Mouse (Mus musculus): ENCODE results near the gene Hbp1.

Hbp1 gene

DNA sequence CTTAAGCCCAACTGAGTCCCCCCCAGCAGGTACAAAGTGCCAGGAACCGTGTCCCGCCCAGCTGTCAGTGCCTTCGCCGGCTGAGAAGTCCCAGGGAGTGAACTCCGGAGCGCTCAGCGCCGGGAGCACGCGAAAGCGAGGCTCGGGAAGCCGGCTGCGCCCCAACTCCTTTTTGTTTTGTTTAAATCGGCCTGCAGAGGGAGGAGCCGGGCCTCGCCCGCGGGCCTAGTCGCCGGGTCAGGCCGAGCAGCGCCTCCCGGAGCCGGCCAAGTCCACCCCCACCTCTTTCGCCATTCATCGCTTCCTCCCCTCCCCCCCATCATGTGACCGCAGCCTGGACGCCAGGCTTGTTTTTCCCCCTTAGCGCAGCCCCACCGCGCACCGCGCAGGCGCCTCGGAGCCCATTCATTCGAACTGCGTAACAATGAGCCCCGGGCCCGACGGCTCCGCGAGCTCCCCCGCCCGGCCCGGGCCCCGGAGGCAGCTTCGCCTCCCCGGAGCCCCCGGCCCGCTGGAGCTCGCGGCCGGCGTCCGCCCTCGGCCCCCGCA lies 1.1 kb downstream of the Hbp1 start:
- peak; percentile 90 for DNase-seq

- no peak for DNase-seq
Measured at GRCm38 (mm10) chr12:31948101-31949000, 2.0 kb downstream of the Hbp1 start.

- DNase-seq = no peak
Measured at GRCm38 (mm10) chr12:31947476-31947875, 2.9 kb downstream of the Hbp1 start.

DNA sequence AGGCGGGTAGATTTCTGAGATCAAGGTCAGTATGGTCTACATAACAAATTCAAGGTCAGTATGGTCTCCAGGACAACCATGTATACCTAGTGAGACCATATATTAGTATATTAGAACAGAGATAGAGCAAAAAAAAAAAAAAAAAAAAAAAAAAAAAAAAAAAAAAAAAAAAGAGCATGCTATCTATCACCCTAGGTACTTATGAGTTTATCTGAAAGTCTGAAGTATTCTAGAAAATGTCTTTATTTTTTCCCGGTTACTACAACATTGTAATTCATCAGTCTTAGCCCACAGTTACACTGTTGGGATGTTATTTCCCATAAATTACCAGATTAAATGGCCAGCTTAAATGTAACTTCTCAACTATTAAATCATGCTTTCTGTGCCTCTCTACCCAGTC lies 5.9 kb downstream of the Hbp1 start:
- no peak for DNase-seq

DNA sequence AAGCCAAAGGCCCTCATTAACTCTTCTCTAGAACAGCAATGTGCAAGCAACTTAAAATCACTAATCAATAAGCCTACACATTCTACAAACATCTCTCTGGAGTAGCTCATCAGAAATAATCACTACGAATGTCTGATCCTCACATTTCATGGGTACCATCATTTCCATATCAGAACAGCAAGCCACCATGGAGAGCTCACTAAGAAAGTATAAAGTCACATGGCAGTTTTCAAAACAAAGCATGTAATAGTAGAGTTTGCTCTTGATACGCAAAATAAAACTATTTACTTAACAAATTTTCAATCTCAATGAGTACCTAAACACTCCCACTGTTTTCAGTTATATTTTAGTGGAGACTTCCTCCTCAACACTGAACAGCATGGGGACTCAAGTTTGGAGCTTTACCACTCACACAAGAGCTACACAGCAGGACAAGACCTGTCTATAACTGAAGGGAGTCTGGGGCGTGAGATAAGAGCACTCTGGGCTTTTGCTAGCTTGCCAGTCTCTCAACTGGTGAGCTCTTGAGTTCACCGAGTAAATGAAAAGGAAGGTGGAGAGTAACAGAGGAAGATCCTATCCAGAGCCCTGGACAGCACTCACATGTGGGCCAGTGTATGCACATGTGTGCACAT lies 7.2 kb downstream of the Hbp1 start:
- DNase-seq = no peak

DNA sequence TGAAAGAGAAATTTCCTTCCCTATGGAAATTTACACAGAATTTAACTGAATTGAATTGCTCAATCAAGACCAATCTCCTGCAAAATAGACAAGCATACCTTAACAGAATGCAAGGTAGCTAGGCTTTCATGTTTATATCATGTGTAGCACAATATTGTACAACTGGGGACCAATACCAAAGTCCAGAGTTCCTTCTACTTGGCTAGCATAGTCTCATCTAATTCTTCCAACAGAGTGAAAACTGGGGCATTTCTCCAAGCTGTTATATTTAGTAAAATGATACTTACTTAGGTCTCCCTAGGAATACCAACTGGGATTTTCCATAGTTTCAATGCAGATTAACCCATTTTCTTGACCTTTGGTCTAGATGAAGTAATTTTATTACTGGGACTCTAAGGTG lies 11.3 kb downstream of the Hbp1 start:
- no peak for DNase-seq

DNA sequence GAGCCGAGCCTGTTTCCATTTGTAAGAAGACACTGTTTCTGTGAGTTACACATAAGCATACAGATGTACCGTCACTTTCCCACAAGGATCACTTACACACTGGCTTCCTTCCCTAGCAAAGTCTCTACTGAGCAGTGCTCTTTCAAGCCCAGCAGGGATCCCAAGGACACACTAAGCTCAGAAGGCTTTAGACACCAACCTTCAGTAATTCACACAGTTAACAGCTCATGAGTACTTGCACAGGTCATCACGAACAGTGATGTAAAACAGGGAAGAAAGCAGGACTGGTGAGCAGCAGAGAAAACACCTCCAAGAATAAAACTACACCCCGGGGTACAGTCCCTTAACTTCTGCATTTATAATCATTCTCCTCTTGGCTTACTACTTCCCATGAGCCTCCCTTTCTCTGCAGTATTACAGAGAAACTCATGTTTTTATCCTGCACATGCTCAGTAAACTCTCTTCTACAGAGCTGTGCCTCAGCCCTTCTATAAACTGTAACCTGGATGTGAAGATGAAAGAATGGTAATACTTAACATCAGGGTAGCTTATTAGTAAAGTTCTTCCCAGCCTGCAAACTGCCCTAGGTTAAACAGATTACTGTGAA lies 11.8 kb downstream of the Hbp1 start:
- no peak for DNase-seq

DNA sequence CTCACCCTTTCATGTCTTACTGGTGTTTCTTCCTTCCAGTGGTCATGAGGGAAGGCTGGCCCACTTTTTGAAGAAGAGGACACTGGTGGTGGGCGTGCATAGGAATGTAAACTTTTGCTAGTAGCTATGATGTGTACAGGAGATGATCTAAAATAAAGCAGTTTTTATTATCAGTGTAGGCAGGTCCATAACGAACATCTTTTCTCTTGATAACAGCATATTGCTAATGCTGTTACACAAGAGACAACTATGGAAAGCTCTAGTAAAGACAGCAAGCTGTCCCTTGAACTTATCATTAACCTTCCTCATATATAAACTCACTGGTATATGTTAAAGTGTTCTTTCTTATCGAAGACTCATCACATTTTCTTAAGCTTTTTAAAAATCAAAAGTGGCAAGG lies 12.7 kb downstream of the Hbp1 start:
- no peak for DNase-seq

- DNase-seq = no peak
Measured at GRCm38 (mm10) chr12:31936657-31937300, 13.6 kb downstream of the Hbp1 start.

- no peak for DNase-seq
Measured at GRCm38 (mm10) chr12:31931818-31932217, 18.5 kb downstream of the Hbp1 start.

DNA sequence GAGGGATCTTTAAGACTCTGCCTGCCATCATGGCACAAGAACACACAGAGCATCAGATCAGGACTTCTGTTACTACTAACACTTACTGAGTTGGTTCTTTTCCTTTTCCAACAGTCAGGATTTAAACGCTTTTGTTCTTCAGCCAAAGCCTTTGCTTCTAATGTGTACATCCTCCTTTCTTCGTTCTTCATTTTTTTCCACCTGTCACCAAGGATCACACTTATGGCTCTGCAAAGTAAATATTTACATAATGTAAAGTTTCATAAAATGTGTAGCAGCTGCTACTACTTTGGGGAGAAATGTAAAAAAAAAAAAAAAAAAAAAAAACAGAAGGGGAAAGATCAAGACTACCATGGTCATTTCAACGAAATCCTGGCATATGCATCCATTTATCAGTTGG lies 21.8 kb downstream of the Hbp1 start:
- DNase-seq = no peak

DNA sequence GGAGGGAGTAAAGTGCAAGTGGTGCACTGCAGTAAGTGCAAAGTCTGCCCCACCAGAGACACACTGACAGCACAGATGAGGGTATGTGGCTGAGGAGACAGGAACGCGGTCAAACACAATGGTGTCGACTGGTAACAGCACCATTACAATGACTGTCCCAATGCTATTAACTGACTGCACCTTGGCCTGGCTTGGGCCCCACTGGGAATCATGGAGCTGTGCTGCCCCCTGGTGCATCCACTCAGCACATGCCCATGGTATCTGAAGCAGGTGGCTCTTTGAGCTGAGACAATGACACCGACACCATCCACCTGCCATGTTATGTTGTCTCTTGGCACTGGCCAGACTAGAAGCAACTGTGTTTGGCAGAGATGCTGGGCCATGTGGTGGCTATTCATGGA lies 23.7 kb downstream of the Hbp1 start:
- peak; percentile 51 for DNase-seq

- DNase-seq = no peak
Measured at GRCm38 (mm10) chr12:31925343-31925742, 25.0 kb downstream of the Hbp1 start.

GRCm38 (mm10) chr12:31924135-31924534 lies 26.2 kb downstream of the Hbp1 start:
- no peak for DNase-seq

DNA sequence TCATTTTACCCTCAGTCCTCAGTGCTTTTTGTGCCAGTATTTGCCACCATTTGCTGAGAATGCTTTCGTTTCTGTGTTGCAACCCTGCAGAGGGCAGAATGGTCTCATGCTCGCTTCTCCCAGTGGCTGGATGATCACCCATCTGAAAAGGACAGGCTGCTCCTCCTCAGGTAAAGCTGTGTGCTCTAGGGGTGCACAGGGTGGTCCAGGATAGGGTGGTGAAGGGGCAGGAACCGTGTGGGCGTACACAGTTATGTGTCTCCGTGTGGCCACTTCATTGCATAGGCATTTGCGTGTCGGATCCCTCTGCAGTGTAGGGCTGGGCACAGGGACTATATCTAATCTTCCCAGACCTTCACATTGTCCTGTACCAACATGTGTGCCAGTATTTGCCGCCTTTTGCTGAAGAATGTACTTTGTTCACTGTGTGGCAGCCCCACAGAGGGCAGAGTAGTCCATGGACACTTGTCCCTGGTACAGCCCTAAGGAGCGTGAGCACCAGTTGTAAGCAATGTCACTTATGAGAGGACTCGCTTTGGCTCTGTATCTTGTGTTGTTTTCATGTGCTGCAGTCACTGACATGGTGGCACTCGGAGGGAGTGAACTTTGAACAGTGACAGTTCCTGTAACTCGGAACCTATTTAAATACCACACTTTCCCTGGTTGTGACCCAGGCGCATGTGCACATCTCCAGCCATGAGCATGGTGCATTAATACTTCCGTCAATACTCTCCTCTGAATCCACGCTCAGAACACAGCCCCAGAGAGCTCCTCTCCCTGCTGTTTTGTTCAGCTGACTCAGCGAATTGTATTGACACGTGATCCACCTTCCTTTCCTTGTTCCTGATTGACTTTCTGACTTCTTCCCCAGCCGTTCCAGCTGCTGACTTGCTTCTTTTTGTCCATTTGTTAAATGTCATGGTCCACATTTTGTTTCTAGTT lies 29.6 kb downstream of the Hbp1 start:
- DNase-seq = peak; percentile 21

GRCm38 (mm10) chr12:31917245-31917644 lies 33.1 kb downstream of the Hbp1 start:
- DNase-seq = no peak

GRCm38 (mm10) chr12:31916691-31917090 lies 33.6 kb downstream of the Hbp1 start:
- DNase-seq = no peak

- no peak for DNase-seq
Measured at GRCm38 (mm10) chr12:31913614-31914013, 36.7 kb downstream of the Hbp1 start.

DNA sequence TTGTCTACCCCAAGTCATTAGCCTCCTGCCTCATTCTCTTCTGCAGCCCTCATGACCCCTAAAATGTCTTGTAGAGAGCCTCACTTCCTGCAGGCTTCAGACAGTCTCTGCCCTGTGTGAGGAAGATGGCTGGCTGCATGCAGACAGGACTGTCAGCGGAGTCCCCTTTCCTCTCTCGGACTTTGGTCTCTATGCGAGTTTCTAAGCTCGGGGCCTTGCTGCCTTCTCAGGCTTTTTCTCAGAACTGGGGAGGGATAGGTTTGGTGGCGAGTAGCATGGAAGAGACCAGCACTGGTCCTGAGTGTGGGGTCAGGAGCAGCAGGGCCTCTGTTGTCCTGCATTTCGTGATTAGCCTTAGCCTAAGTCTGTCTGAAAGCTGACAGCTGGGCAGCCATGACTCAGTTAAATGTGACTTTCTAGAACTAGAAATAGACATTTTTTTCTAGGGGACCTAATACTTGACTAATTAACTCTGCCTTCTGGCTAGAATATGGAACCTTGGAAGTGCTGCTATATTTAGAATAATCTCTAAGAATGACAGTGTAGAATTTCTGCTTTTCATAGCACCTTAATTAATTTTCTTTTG lies 37.3 kb downstream of the Hbp1 start:
- no peak for DNase-seq

- no peak for DNase-seq
Measured at GRCm38 (mm10) chr12:31907436-31907835, 42.9 kb downstream of the Hbp1 start.

DNA sequence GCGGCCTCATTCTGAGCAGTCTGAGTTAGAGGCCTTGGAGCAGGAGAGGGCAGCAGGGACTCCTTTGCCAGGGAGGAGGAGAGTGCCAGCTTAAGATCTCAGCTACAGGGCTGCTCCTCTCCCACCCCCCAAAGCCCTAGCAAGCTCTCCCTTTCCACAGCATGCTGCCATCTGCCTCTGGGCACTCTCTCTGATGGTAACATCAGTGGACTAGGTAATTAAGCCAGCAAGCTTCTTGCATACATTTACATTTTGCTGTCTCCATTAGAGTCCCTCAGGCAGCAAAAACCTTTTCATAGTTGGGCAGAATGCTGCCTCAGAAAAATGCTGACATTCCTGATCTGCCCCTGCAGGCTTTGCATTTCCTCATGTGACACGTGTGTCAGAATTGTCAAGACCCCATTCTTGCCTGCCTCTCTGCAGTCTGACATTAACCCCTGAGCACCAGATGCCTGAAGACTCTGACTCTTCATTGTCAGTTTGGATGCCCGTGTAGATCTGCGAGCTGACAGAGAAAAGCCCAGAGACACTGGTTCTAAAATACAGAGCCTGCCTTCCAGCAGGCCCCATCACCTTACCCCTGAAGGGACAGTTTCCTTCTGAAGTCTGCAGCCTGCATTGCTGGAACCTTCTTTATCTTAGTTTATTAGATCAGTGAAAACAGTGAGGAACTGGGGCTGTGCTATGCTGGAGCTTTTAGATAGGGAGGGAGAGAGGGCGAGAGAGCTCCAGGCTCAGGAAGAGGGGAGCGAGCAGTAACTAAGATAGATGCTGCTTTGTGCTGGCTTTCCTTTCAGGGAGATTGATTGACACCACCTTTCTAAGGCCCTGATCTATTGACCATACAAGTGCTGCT lies 44.4 kb downstream of the Hbp1 start:
- DNase-seq = no peak

All from kidney, adult 11 months (tissue).